Mouse (Mus musculus): ENCODE results near the gene Ssr1. TPM values are rescaled to one million over a fixed set of nuclear protein-coding genes. Genes with fewer than 3 reads are reported as not detected.

Gene Ssr1
- total and polyA plus RNA-seq, 2 experiments from 2014 or later: 16.6 to 50.7 TPM

GRCm38 (mm10) chr13:37920727-37921126 is 73.3 kb downstream of the Ssr1 start:
- TF ChIP-seq CTCF (IDR thresholded peaks at IDR 0.05; ENCODE audit: low read depth) (no peak), EP300 (IDR thresholded peaks at IDR 0.05; ENCODE audit: low read depth) (no peak)
- Histone ChIP-seq H3K4me1 (ENCODE audit: control insufficient read depth, insufficient read depth) (peaks cover 18% of the 10 kb centered on the region; the same call in 1 of the 2 replicates), H3K4me3 (ENCODE audit: low read depth, low read length) (no peak overlapping the region), H3K9me3 (replicated peaks; ENCODE audit: control insufficient read depth, low read length) (no peaks in the 10 kb centered on the region), H3K27me3 (ENCODE audit: control insufficient read depth, insufficient read depth, low read length) (no peaks in the 10 kb centered on the region), H3K27ac (ENCODE audit: low read depth) (no peak overlapping the region), H3K4me2 (ENCODE audit: low read depth, low read length) (no peak overlapping the region), H3K9ac (replicated peaks; ENCODE audit: low read depth, low read length) (no peak overlapping the region), H3K36me3 (replicated peaks; ENCODE audit: control insufficient read depth, insufficient read depth, low read length) (peaks cover 91% of the 10 kb centered on the region)
- 59% methylated on average over 2 of the region's 2 CpGs for WGBS
- ATAC-seq (ENCODE audit: insufficient read depth, low read depth) (no peak), DNase-seq (ENCODE audit: low spot score) (no peak)

- H3K4me1 ChIP-seq (ENCODE audit: control insufficient read depth, insufficient read depth): peaks cover 18% of the 10 kb centered on the region; the same call in 1 of the 2 replicates
- DNase-seq (ENCODE audit: low spot score) (no peak), ATAC-seq (ENCODE audit: insufficient read depth, low read depth) (no peak)
- 93% methylated on average over 3 of the region's 3 CpGs for WGBS
- H3K9ac ChIP-seq (replicated peaks; ENCODE audit: low read depth, low read length): no peak overlapping the region
- H3K27me3 ChIP-seq (ENCODE audit: control insufficient read depth, insufficient read depth, low read length): no peaks in the 10 kb centered on the region
- no peak overlapping the region for H3K4me3 ChIP-seq (ENCODE audit: low read depth, low read length)
- no peak overlapping the region for H3K4me2 ChIP-seq (ENCODE audit: low read depth, low read length)
- H3K27ac ChIP-seq (ENCODE audit: low read depth): no peak overlapping the region
- peaks cover 93% of the 10 kb centered on the region for H3K36me3 ChIP-seq (replicated peaks; ENCODE audit: control insufficient read depth, insufficient read depth, low read length)
- no peak for TF ChIP-seq CTCF (IDR thresholded peaks at IDR 0.05; ENCODE audit: low read depth)
- TF ChIP-seq EP300 (IDR thresholded peaks at IDR 0.05; ENCODE audit: low read depth): no peak
- H3K9me3 ChIP-seq (replicated peaks; ENCODE audit: control insufficient read depth, low read length): no peaks in the 10 kb centered on the region
Measured at GRCm38 (mm10) chr13:37919711-37920277, 74.2 kb downstream of the Ssr1 start.

GRCm38 (mm10) chr13:37918336-37919261 is 75.4 kb downstream of the Ssr1 start:
- DNase-seq (ENCODE audit: low spot score) (no peak), ATAC-seq (ENCODE audit: insufficient read depth, low read depth) (no peak)
- Histone ChIP-seq H3K4me3 (ENCODE audit: low read depth, low read length) (no peak overlapping the region), H3K4me1 (ENCODE audit: control insufficient read depth, insufficient read depth) (peaks cover 9% of the 10 kb centered on the region; the same call in 1 of the 2 replicates), H3K27ac (ENCODE audit: low read depth) (no peak overlapping the region), H3K9me3 (replicated peaks; ENCODE audit: control insufficient read depth, low read length) (no peaks in the 10 kb centered on the region), H3K9ac (replicated peaks; ENCODE audit: low read depth, low read length) (no peak overlapping the region), H3K36me3 (replicated peaks; ENCODE audit: control insufficient read depth, insufficient read depth, low read length) (peaks cover 83% of the 10 kb centered on the region), H3K4me2 (ENCODE audit: low read depth, low read length) (no peak overlapping the region), H3K27me3 (ENCODE audit: control insufficient read depth, insufficient read depth, low read length) (no peaks in the 10 kb centered on the region)
- TF ChIP-seq CTCF (IDR thresholded peaks at IDR 0.05; ENCODE audit: low read depth): no peak
- no peak for TF ChIP-seq EP300 (IDR thresholded peaks at IDR 0.05; ENCODE audit: low read depth)
- WGBS: 77% methylated on average over 15 of the region's 15 CpGs

Other genes starting within 250 kb of the Ssr1 start
- gene Rreb1, start 215.8 kb downstream of the Ssr1 start, total RNA-seq (2014; rRNA removed; ENCODE audit: low replicate concordance): 18.2 and 21.2 TPM in 2 replicates
- gene Rreb1, start 215.8 kb downstream of the Ssr1 start, polyA plus RNA-seq (2015; fragmentation: Nextera tagmentation; extraction: Ambion mirVana): 6.7 and 8.7 TPM in 2 replicates
- gene Riok1, start 42.8 kb upstream of the Ssr1 start, total RNA-seq (2014; rRNA removed; ENCODE audit: low replicate concordance): 21.8 and 33.1 TPM in 2 replicates
- 18.1 and 18.2 TPM in 2 replicates for gene Riok1, start 42.8 kb upstream of the Ssr1 start, polyA plus RNA-seq (2015; fragmentation: Nextera tagmentation; extraction: Ambion mirVana)
- 0.99 and 2.7 TPM in 2 replicates for gene Cage1, start 42.9 kb upstream of the Ssr1 start, total RNA-seq (2014; rRNA removed; ENCODE audit: low replicate concordance)
- gene Cage1, start 42.9 kb upstream of the Ssr1 start, polyA plus RNA-seq (2015; fragmentation: Nextera tagmentation; extraction: Ambion mirVana): 1.1 and 1.2 TPM in 2 replicates
- gene Dsp, start 157.1 kb upstream of the Ssr1 start, total RNA-seq (2014; rRNA removed; ENCODE audit: low replicate concordance): 160 and 181 TPM in 2 replicates
- gene Dsp, start 157.1 kb upstream of the Ssr1 start, polyA plus RNA-seq (2015; fragmentation: Nextera tagmentation; extraction: Ambion mirVana): 36.7 and 46.0 TPM in 2 replicates
- 8.3 and 8.9 TPM in 2 replicates for gene Snrnp48, start 210.7 kb upstream of the Ssr1 start, total RNA-seq (2014; rRNA removed; ENCODE audit: low replicate concordance)
- 15.0 and 18.9 TPM in 2 replicates for gene Snrnp48, start 210.7 kb upstream of the Ssr1 start, polyA plus RNA-seq (2015; fragmentation: Nextera tagmentation; extraction: Ambion mirVana)

Measured in heart, postnatal 0 days (tissue).